Mouse (Mus musculus) forebrain, postnatal 0 days (tissue): ENCODE data around the gene Gsta2. TPM values are rescaled to one million over a fixed set of nuclear protein-coding genes. Genes with fewer than 3 reads are reported as not detected.
"Not testable (repeated sequence)": the region's sequence is repeated elsewhere in the genome, so short reads cannot be mapped to it uniquely, and the experiment has no call there.

ENCODE experiments used
- ATAC-seq: fragments of 200-750 bp; cut with Nextera tagmentation; 2 replicates; pipeline ENCODE4 v1.8.0; 2017; ENCODE audit warnings: mild to moderate bottlenecking, moderate library complexity
- DNase-seq: peaks from one replicate; pipeline ENCODE4 v3.0.0-alpha.2; 2015
- H3K27ac ChIP-seq: fragments of 300-500 bp; sonication (generic); 2 replicates; pipeline ENCODE4 v1.5.1; 2014; ENCODE audit warnings: low read depth, mild to moderate bottlenecking, antibody characterized with exemption, low read length, moderate library complexity, mixed read lengths
- H3K27me3 ChIP-seq: fragments of 300-500 bp; sonication (generic); 2 replicates; pipeline ENCODE4 v1.6.1; 2014; ENCODE audit warnings: mild to moderate bottlenecking, low read length, mixed read lengths; ENCODE audit not compliant: insufficient read depth
- H3K36me3 ChIP-seq: fragments of 300-500 bp; sonication (generic); 2 replicates; pipeline ENCODE4 v1.6.1; 2014; ENCODE audit warnings: mild to moderate bottlenecking, moderate library complexity; ENCODE audit not compliant: insufficient read depth
- H3K4me1 ChIP-seq: fragments of 300-500 bp; sonication (generic); 2 replicates; pipeline ENCODE4 v1.6.1; 2014; ENCODE audit warnings: antibody characterized with exemption; ENCODE audit not compliant: insufficient read depth
- H3K4me2 ChIP-seq: fragments of 300-500 bp; sonication (generic); 2 replicates; pipeline ENCODE4 v1.6.1; 2014; ENCODE audit warnings: low read depth, mild to moderate bottlenecking, moderate library complexity
- H3K4me3 ChIP-seq: fragments of 300-500 bp; sonication (generic); 2 replicates; pipeline ENCODE4 v1.5.1; 2014; ENCODE audit warnings: low read depth, low read length, mixed read lengths
- H3K9ac ChIP-seq: fragments of 300-500 bp; sonication (generic); 2 replicates; pipeline ENCODE4 v1.6.1; 2014; ENCODE audit warnings: mild to moderate bottlenecking
- H3K9me3 ChIP-seq: fragments of 300-500 bp; sonication (generic); 2 replicates; pipeline ENCODE4 v1.6.1; 2016; ENCODE audit warnings: low read length
- CTCF ChIP-seq: sonication (generic); IDR thresholded peaks from 2 replicates; pipeline ENCODE4 v1.5.1; 2016; ENCODE audit warnings: antibody characterized with exemption, control low read depth, low read depth
- WGBS: fragments of 180-500 bp; shearing (Covaris S2); extraction: QIAGEN DNeasy Blood & Tissue Kit; methylation state at CpG from one replicate; pipeline ENCODE4 v1.1.7; 2014; 5-methylcytosine and 5-hydroxymethylcytosine counted together
- polyA plus RNA-seq: library from polyadenylated mRNA; unstranded; fragments of >200 nt; fragmentation: Nextera tagmentation; extraction: Ambion mirVana; gene quantifications from 2 replicates; pipeline ENCODE4 v1.2.1, GENCODE M21; 2015
- total RNA-seq: library from RNA; depleted of rRNA; stranded (reverse); fragments of >200 nt; gene quantifications from 2 replicates; pipeline ENCODE4 v1.2.3, GENCODE M21; 2014

Gene Gsta2
- total and polyA plus RNA-seq, 2 experiments from 2014 or later = not detected

- no peak overlapping the region for H3K27ac ChIP-seq
- DNase-seq (no peak), ATAC-seq (no peak)
- no peaks in the 10 kb centered on the region for H3K4me1 ChIP-seq
- no peak for TF ChIP-seq CTCF
- no peak overlapping the region for H3K4me3 ChIP-seq
- no peak overlapping the region for H3K9ac ChIP-seq
- H3K27me3 ChIP-seq = no peaks in the 10 kb centered on the region
- H3K9me3 ChIP-seq = no peaks in the 10 kb centered on the region
- H3K4me2 ChIP-seq = no peak overlapping the region
- no peaks in the 10 kb centered on the region for H3K36me3 ChIP-seq
- WGBS = 80% methylated on average over 11 of the region's 11 CpGs
Measured at GRCm38 (mm10) chr9:78354665-78355578, 666 bp downstream of the Gsta2 start.

- Histone ChIP-seq H3K4me2 (no peak overlapping the region), H3K9ac (no peak overlapping the region), H3K4me1 (no peaks in the 10 kb centered on the region), H3K4me3 (no peak overlapping the region), H3K36me3 (no peaks in the 10 kb centered on the region), H3K27ac (no peak overlapping the region), H3K27me3 (no peaks in the 10 kb centered on the region), H3K9me3 (no peaks in the 10 kb centered on the region)
- DNase-seq (no peak), ATAC-seq (no peak)
- no peak for TF ChIP-seq CTCF
- 79% methylated on average over 6 of the region's 6 CpGs for WGBS
Measured at GRCm38 (mm10) chr9:78351504-78352220, 3.9 kb downstream of the Gsta2 start.

GRCm38 (mm10) chr9:78350007-78350406, 5.6 kb downstream of the Gsta2 start:
- not testable (repeated sequence) for H3K36me3 ChIP-seq, H3K4me1 ChIP-seq

GRCm38 (mm10) chr9:78349141-78349540, 6.4 kb downstream of the Gsta2 start:
- H3K36me3 ChIP-seq, H3K4me2 ChIP-seq, H3K9me3 ChIP-seq, H3K4me1 ChIP-seq, ATAC-seq, H3K4me3 ChIP-seq, H3K9ac ChIP-seq, H3K27ac ChIP-seq, DNase-seq, H3K27me3 ChIP-seq: not testable (repeated sequence)
- 81% methylated on average over 3 of the region's 3 CpGs for WGBS

More at GRCm38 (mm10) chr9:78350007-78350406, 5.6 kb downstream of the Gsta2 start:
- not testable (repeated sequence) for H3K9ac ChIP-seq, DNase-seq, H3K4me3 ChIP-seq, ATAC-seq, H3K27me3 ChIP-seq, H3K9me3 ChIP-seq, H3K4me2 ChIP-seq, H3K27ac ChIP-seq

GRCm38 (mm10) chr9:78348206-78349004, 7.2 kb downstream of the Gsta2 start:
- not testable (repeated sequence) for H3K27me3 ChIP-seq, H3K27ac ChIP-seq, H3K9me3 ChIP-seq, H3K4me2 ChIP-seq, DNase-seq, H3K9ac ChIP-seq, ATAC-seq, H3K4me1 ChIP-seq, H3K4me3 ChIP-seq, H3K36me3 ChIP-seq
- whole genome bisulfite sequencing = 79% methylated on average over 6 of the region's 6 CpGs

- DNase-seq (no peak), ATAC-seq (no peak)
- Histone ChIP-seq H3K4me3 (no peak overlapping the region), H3K27me3 (no peaks in the 10 kb centered on the region), H3K9ac (no peak overlapping the region), H3K4me1 (no peaks in the 10 kb centered on the region), H3K9me3 (no peaks in the 10 kb centered on the region), H3K27ac (no peak overlapping the region), H3K36me3 (no peaks in the 10 kb centered on the region), H3K4me2 (no peak overlapping the region)
- TF ChIP-seq CTCF = no peak
- 72% methylated on average over 3 of the region's 3 CpGs for WGBS
Measured at GRCm38 (mm10) chr9:78347004-78347403, 8.6 kb downstream of the Gsta2 start.

GRCm38 (mm10) chr9:78345235-78345634, 10.4 kb downstream of the Gsta2 start:
- not testable (repeated sequence) for ATAC-seq, H3K9me3 ChIP-seq, H3K4me1 ChIP-seq, H3K4me3 ChIP-seq, DNase-seq, H3K27me3 ChIP-seq, H3K36me3 ChIP-seq, H3K4me2 ChIP-seq, H3K27ac ChIP-seq, H3K9ac ChIP-seq
- WGBS = 76% methylated on average over 3 of the region's 4 CpGs

- DNase-seq, ATAC-seq, H3K4me2 ChIP-seq, H3K27ac ChIP-seq, H3K9me3 ChIP-seq, H3K9ac ChIP-seq, H3K4me1 ChIP-seq, H3K4me3 ChIP-seq, H3K27me3 ChIP-seq, H3K36me3 ChIP-seq: not testable (repeated sequence)
- 90% methylated on average over 9 of the region's 9 CpGs for whole genome bisulfite sequencing
Measured at GRCm38 (mm10) chr9:78343055-78343454, 12.5 kb downstream of the Gsta2 start.

GRCm38 (mm10) chr9:78342494-78342893, 13.1 kb downstream of the Gsta2 start:
- H3K9ac ChIP-seq, DNase-seq, H3K27me3 ChIP-seq, H3K36me3 ChIP-seq, H3K4me3 ChIP-seq, H3K4me1 ChIP-seq, H3K9me3 ChIP-seq, H3K4me2 ChIP-seq, ATAC-seq, H3K27ac ChIP-seq: not testable (repeated sequence)
- WGBS = 87% methylated on average over 4 of the region's 4 CpGs
